Mouse (Mus musculus): Measurements from ENCODE around the gene Arrb1. TPM values are rescaled to one million over a fixed set of nuclear protein-coding genes. Genes with fewer than 3 reads are reported as not detected.

Arrb1 gene
- polyA plus RNA-seq, 1 experiment: 10.3 TPM

DNA sequence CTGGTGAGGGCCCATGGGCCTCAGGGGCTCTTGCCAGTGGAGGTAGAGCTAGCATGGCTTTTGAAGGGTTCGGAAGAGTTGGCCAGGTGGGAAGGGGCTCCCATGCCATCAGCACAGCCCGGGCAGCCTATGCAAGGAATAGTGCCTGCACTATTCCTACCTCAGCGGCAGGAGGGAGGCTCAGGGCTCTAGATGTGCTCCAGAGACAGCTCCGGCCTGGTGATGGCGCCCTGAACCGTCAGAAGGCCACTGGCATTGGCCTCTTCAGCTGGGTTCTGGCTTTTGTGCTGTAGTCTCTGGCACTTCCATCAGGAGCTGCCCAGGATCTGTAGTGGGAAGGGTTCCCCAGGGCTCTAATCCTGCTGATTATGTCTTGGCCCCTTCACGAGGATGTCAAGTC lies 28.0 kb downstream of the Arrb1 start:
- Histone ChIP-seq H3K4me3 (ENCODE audit: insufficient read depth, poor library complexity, severe bottlenecking) (no peak overlapping the region), H3K79me2 (ENCODE audit: control insufficient read depth, insufficient read depth) (no peaks in the 10 kb centered on the region), H3K27me3 (ENCODE audit: control insufficient read depth, insufficient read depth, insufficient read length) (no peaks in the 10 kb centered on the region), H3K79me3 (ENCODE audit: low read depth) (no peaks in the 10 kb centered on the region), H3K36me3 (ENCODE audit: control insufficient read depth, insufficient read depth) (no peaks in the 10 kb centered on the region), H3ac (ENCODE audit: control insufficient read depth, insufficient read length, low read depth) (no peak overlapping the region)
- no peak for TF ChIP-seq MYOD1 (IDR thresholded peaks at IDR 0.05; ENCODE audit: control insufficient read depth, insufficient read length, low read depth)
- no peak for TF ChIP-seq MAX (IDR thresholded peaks at IDR 0.05)
- no peak for TF ChIP-seq CEBPB (IDR thresholded peaks at IDR 0.05; ENCODE audit: low read depth)
- no peak for TF ChIP-seq CTCF (IDR thresholded peaks at IDR 0.05; ENCODE audit: control insufficient read depth, insufficient read depth, insufficient read length)
- no peak for TF ChIP-seq MYOG (IDR thresholded peaks at IDR 0.05; ENCODE audit: control insufficient read depth, extremely low read depth, insufficient read length)
- no peak for TF ChIP-seq USF1 (IDR thresholded peaks at IDR 0.05; ENCODE audit: low read depth)
- TF ChIP-seq FOSL1 (IDR thresholded peaks at IDR 0.05; ENCODE audit: insufficient read depth, low read length, poor library complexity, severe bottlenecking): no peak

DNA sequence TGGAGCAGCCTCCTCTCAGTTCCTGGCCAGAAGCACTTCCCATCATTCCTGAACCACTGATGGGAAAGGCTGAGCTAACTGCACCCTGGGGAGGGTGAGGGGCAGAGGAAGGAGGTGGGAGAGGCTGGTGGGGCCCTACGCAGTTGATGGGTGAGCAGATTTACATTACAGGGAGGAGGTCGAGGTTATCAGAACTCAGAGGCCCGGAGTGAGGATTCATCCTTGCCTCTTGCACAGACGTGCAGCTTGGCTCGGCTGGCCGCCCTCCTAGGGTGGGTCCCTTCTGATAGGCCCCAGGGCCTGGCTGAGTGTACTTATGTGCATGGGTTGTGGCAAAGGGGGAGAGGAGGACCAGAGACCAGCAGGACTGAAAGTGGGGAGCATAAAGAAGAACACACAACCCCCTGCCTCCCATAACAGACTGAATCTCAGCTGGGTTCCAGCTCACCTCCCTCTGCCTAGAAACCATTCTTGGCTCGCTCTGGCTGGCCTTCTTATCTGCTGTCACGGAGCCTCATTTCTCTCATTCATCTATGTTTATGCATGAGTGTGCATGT lies 30.1 kb downstream of the Arrb1 start:
- H3ac ChIP-seq (ENCODE audit: control insufficient read depth, insufficient read length, low read depth): no peak overlapping the region
- H3K79me2 ChIP-seq (ENCODE audit: control insufficient read depth, insufficient read depth): no peaks in the 10 kb centered on the region
- H3K79me3 ChIP-seq (ENCODE audit: low read depth): no peaks in the 10 kb centered on the region
- H3K27me3 ChIP-seq (ENCODE audit: control insufficient read depth, insufficient read depth, insufficient read length): no peaks in the 10 kb centered on the region
- no peak overlapping the region for H3K4me3 ChIP-seq (ENCODE audit: insufficient read depth, poor library complexity, severe bottlenecking)
- TF ChIP-seq CEBPB (IDR thresholded peaks at IDR 0.05; ENCODE audit: low read depth): no peak
- no peak for TF ChIP-seq USF1 (IDR thresholded peaks at IDR 0.05; ENCODE audit: low read depth)
- TF ChIP-seq MYOD1 (IDR thresholded peaks at IDR 0.05; ENCODE audit: control insufficient read depth, insufficient read length, low read depth): no peak
- TF ChIP-seq FOSL1 (IDR thresholded peaks at IDR 0.05; ENCODE audit: insufficient read depth, low read length, poor library complexity, severe bottlenecking): no peak
- TF ChIP-seq MYOG (IDR thresholded peaks at IDR 0.05; ENCODE audit: control insufficient read depth, extremely low read depth, insufficient read length): no peak
- TF ChIP-seq CTCF (IDR thresholded peaks at IDR 0.05; ENCODE audit: control insufficient read depth, insufficient read depth, insufficient read length): no peak
- no peak for TF ChIP-seq MAX (IDR thresholded peaks at IDR 0.05)
- no peaks in the 10 kb centered on the region for H3K36me3 ChIP-seq (ENCODE audit: control insufficient read depth, insufficient read depth)

- Histone ChIP-seq H3K27me3 (ENCODE audit: control insufficient read depth, insufficient read depth, insufficient read length) (no peaks in the 10 kb centered on the region), H3ac (ENCODE audit: control insufficient read depth, insufficient read length, low read depth) (no peak overlapping the region), H3K4me3 (ENCODE audit: insufficient read depth, poor library complexity, severe bottlenecking) (no peak overlapping the region), H3K36me3 (ENCODE audit: control insufficient read depth, insufficient read depth) (no peaks in the 10 kb centered on the region), H3K79me2 (ENCODE audit: control insufficient read depth, insufficient read depth) (no peaks in the 10 kb centered on the region), H3K79me3 (ENCODE audit: low read depth) (no peaks in the 10 kb centered on the region)
- TF ChIP-seq USF1 (IDR thresholded peaks at IDR 0.05; ENCODE audit: low read depth): no peak
- no peak for TF ChIP-seq MYOG (IDR thresholded peaks at IDR 0.05; ENCODE audit: control insufficient read depth, extremely low read depth, insufficient read length)
- TF ChIP-seq MYOD1 (IDR thresholded peaks at IDR 0.05; ENCODE audit: control insufficient read depth, insufficient read length, low read depth): no peak
- no peak for TF ChIP-seq MAX (IDR thresholded peaks at IDR 0.05)
- TF ChIP-seq FOSL1 (IDR thresholded peaks at IDR 0.05; ENCODE audit: insufficient read depth, low read length, poor library complexity, severe bottlenecking): no peak
- no peak for TF ChIP-seq CEBPB (IDR thresholded peaks at IDR 0.05; ENCODE audit: low read depth)
- no peak for TF ChIP-seq CTCF (IDR thresholded peaks at IDR 0.05; ENCODE audit: control insufficient read depth, insufficient read depth, insufficient read length)
Measured at GRCm38 (mm10) chr7:99570680-99571079, 35.4 kb downstream of the Arrb1 start.

- Histone ChIP-seq H3K27me3 (ENCODE audit: control insufficient read depth, insufficient read depth, insufficient read length) (no peaks in the 10 kb centered on the region), H3K79me2 (ENCODE audit: control insufficient read depth, insufficient read depth) (no peaks in the 10 kb centered on the region), H3K4me3 (ENCODE audit: insufficient read depth, poor library complexity, severe bottlenecking) (no peak overlapping the region), H3K36me3 (ENCODE audit: control insufficient read depth, insufficient read depth) (no peaks in the 10 kb centered on the region), H3K79me3 (ENCODE audit: low read depth) (no peaks in the 10 kb centered on the region), H3ac (ENCODE audit: control insufficient read depth, insufficient read length, low read depth) (no peak overlapping the region)
- no peak for TF ChIP-seq CTCF (IDR thresholded peaks at IDR 0.05; ENCODE audit: control insufficient read depth, insufficient read depth, insufficient read length)
- no peak for TF ChIP-seq CEBPB (IDR thresholded peaks at IDR 0.05; ENCODE audit: low read depth)
- no peak for TF ChIP-seq FOSL1 (IDR thresholded peaks at IDR 0.05; ENCODE audit: insufficient read depth, low read length, poor library complexity, severe bottlenecking)
- no peak for TF ChIP-seq MYOG (IDR thresholded peaks at IDR 0.05; ENCODE audit: control insufficient read depth, extremely low read depth, insufficient read length)
- TF ChIP-seq USF1 (IDR thresholded peaks at IDR 0.05; ENCODE audit: low read depth): no peak
- no peak for TF ChIP-seq MAX (IDR thresholded peaks at IDR 0.05)
- no peak for TF ChIP-seq MYOD1 (IDR thresholded peaks at IDR 0.05; ENCODE audit: control insufficient read depth, insufficient read length, low read depth)
Measured at GRCm38 (mm10) chr7:99572931-99573330, 37.7 kb downstream of the Arrb1 start.

GRCm38 (mm10) chr7:99573351-99573750 lies 38.1 kb downstream of the Arrb1 start:
- Histone ChIP-seq H3K4me3 (ENCODE audit: insufficient read depth, poor library complexity, severe bottlenecking) (no peak overlapping the region), H3K79me2 (ENCODE audit: control insufficient read depth, insufficient read depth) (no peaks in the 10 kb centered on the region), H3K36me3 (ENCODE audit: control insufficient read depth, insufficient read depth) (no peaks in the 10 kb centered on the region), H3K27me3 (ENCODE audit: control insufficient read depth, insufficient read depth, insufficient read length) (no peaks in the 10 kb centered on the region), H3ac (ENCODE audit: control insufficient read depth, insufficient read length, low read depth) (no peak overlapping the region), H3K79me3 (ENCODE audit: low read depth) (no peaks in the 10 kb centered on the region)
- no peak for TF ChIP-seq CTCF (IDR thresholded peaks at IDR 0.05; ENCODE audit: control insufficient read depth, insufficient read depth, insufficient read length)
- no peak for TF ChIP-seq MYOD1 (IDR thresholded peaks at IDR 0.05; ENCODE audit: control insufficient read depth, insufficient read length, low read depth)
- no peak for TF ChIP-seq USF1 (IDR thresholded peaks at IDR 0.05; ENCODE audit: low read depth)
- no peak for TF ChIP-seq MAX (IDR thresholded peaks at IDR 0.05)
- TF ChIP-seq MYOG (IDR thresholded peaks at IDR 0.05; ENCODE audit: control insufficient read depth, extremely low read depth, insufficient read length): no peak
- TF ChIP-seq FOSL1 (IDR thresholded peaks at IDR 0.05; ENCODE audit: insufficient read depth, low read length, poor library complexity, severe bottlenecking): no peak
- TF ChIP-seq CEBPB (IDR thresholded peaks at IDR 0.05; ENCODE audit: low read depth): no peak

All from C2C12 (cell line).